Mouse (Mus musculus) stomach, embryonic 16.5 days (tissue): ENCODE data around the gene Amph. TPM values are rescaled to one million over a fixed set of nuclear protein-coding genes. Genes with fewer than 3 reads are reported as not detected.

Source experiments
- ATAC-seq: fragments of 200-750 bp; cut with Nextera tagmentation; 2 replicates; pipeline ENCODE4 v1.8.0; 2017; ENCODE audit warnings: moderate number of reproducible peaks, moderate TSS enrichment; ENCODE audit not compliant: insufficient read depth, low FRiP score
- H3K27ac ChIP-seq: fragments of 300-500 bp; sonication (generic); 2 replicates; pipeline ENCODE4 v1.5.1; 2014; ENCODE audit warnings: low read length
- H3K27me3 ChIP-seq: fragments of 300-500 bp; sonication (generic); 2 replicates; pipeline ENCODE4 v1.6.1; 2014; ENCODE audit warnings: low read length, control low read depth, mixed read lengths; ENCODE audit not compliant: control insufficient read depth, insufficient read depth
- H3K36me3 ChIP-seq: fragments of 300-500 bp; sonication (generic); 2 replicates; pipeline ENCODE4 v1.6.1; 2014; ENCODE audit warnings: low read length; ENCODE audit not compliant: control insufficient read depth, insufficient read depth
- H3K4me1 ChIP-seq: fragments of 300-500 bp; sonication (generic); 2 replicates; pipeline ENCODE4 v1.6.1; 2014; ENCODE audit warnings: low read length, control low read depth, mixed read lengths; ENCODE audit not compliant: control insufficient read depth, insufficient read depth
- H3K4me2 ChIP-seq: fragments of 300-500 bp; sonication (generic); 2 replicates; pipeline ENCODE4 v1.6.1; 2014; ENCODE audit warnings: low read depth, low read length, mixed read lengths
- H3K4me3 ChIP-seq: fragments of 300-500 bp; sonication (generic); replicated peaks from 2 replicates; pipeline ENCODE4 v1.5.1; 2014; ENCODE audit warnings: mild to moderate bottlenecking, low read length
- H3K9ac ChIP-seq: fragments of 300-500 bp; sonication (generic); 2 replicates; pipeline ENCODE4 v1.6.1; 2014; ENCODE audit warnings: low read length
- H3K9me3 ChIP-seq: fragments of 300-500 bp; sonication (generic); replicated peaks from 2 replicates; pipeline ENCODE4 v1.6.1; 2016; ENCODE audit warnings: low read length, control low read depth; ENCODE audit not compliant: control insufficient read depth
- WGBS: fragments of 180-500 bp; shearing (Covaris S2); extraction: QIAGEN DNeasy Blood & Tissue Kit; methylation state at CpG from one replicate; pipeline ENCODE4 v1.1.7; 2014; 5-methylcytosine and 5-hydroxymethylcytosine counted together
- polyA plus RNA-seq: library from polyadenylated mRNA; unstranded; fragments of >200 nt; fragmentation: Nextera tagmentation; extraction: Ambion mirVana; gene quantifications from 2 replicates; pipeline ENCODE4 v1.2.1, GENCODE M21; 2015

The Amph gene
- polyA plus RNA-seq, 1 experiment from 2014 or later, result 2.2 TPM

DNA sequence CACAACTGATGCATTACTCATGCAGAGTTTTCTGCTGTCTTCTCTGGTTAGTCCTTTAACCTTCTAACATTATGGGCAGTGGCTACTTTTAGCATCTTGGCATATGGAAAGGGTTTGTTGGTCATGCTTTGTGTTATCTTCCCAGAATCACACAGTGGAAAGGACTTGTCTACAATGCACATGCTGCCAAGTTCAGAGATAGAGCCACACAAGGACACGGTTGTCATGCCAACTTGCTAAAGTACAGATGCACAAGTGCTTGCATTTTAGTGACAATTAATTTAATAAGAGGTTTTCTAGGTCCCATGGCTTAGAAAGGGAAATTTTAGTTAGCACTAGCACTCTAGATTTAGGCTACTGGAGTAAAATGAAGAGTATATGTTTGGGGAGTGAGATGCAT, 104.1 kb downstream of the Amph start:
- Histone ChIP-seq H3K27ac (no peak overlapping the region), H3K27me3 (no peaks in the 10 kb centered on the region), H3K4me1 (no peaks in the 10 kb centered on the region), H3K4me3 (no peak overlapping the region), H3K9ac (no peak overlapping the region), H3K9me3 (no peaks in the 10 kb centered on the region), H3K4me2 (no peak overlapping the region), H3K36me3 (no peaks in the 10 kb centered on the region)
- 83% methylated on average over 1 of the region's 1 CpGs for WGBS
- no peak for ATAC-seq

DNA sequence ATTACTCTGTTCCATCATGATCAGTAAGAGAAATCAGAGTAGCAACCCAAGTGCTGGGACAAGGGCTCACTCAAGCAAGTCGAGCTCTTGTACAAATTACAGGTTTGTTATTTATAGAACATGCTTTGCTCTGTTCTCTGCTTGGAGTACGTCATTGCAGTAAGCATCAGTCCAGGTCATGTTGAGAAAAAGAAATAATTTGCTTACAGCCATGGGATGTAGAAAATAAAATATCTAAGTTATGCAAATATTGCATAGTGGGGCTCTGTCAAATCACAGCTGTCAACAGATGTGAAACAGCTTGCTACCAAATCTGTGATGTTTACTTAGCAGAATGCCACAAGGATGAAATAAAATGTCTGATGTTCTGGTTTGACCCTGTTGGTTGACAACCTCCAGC, 106.5 kb downstream of the Amph start:
- Histone ChIP-seq H3K36me3 (no peaks in the 10 kb centered on the region), H3K4me3 (no peak overlapping the region), H3K9me3 (no peaks in the 10 kb centered on the region), H3K9ac (no peak overlapping the region), H3K27me3 (no peaks in the 10 kb centered on the region), H3K4me2 (no peak overlapping the region), H3K27ac (no peak overlapping the region), H3K4me1 (no peaks in the 10 kb centered on the region)
- no peak for ATAC-seq
- WGBS, result 69% methylated on average over 2 of the region's 2 CpGs

DNA sequence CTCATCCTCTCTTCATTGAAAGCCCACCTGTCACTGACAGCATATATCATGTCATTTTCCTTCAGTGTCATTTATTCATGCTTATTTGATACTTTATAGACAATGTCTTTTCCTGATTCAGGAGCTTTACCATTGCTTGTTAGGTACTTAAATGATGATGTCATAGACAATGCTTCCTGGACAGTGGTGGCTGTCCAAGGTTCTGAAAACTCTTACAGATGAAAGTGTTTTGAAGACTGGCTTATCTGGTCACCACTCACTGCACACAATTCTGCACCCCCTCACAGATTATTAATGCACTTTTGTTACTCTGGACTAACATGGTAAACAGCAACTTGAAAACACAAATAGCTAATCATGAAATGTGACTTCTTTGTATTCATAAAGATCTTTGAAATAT, 124.3 kb downstream of the Amph start:
- no peaks in the 10 kb centered on the region for H3K36me3 ChIP-seq
- ATAC-seq, result no peak
- no peaks in the 10 kb centered on the region for H3K27me3 ChIP-seq

DNA sequence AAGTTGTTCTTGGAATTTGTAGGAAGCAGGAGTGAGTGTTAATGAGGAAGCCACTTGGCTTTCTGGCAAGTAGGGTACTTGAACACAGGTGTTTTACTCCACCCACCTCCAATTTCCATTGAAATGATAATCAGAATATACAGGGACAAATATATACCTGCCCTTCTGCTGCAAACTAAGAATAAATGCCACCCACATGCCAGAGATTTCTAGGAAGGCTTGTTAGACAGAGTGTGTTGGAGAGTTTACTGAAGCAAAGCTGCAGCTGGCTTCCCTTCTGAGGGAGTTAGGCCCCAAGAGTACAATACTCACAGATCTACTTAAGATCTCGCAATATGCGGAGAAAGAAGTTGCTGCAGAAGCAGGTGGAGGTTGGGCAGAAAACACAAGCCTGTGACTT, 129.4 kb downstream of the Amph start:
- H3K9ac ChIP-seq, result no peak overlapping the region
- H3K9me3 ChIP-seq, result no peaks in the 10 kb centered on the region
- no peaks in the 10 kb centered on the region for H3K36me3 ChIP-seq
- no peak overlapping the region for H3K4me3 ChIP-seq
- no peaks in the 10 kb centered on the region for H3K27me3 ChIP-seq
- 89% methylated on average over 2 of the region's 2 CpGs for WGBS
- no peak overlapping the region for H3K27ac ChIP-seq
- no peak for ATAC-seq
- no peak overlapping the region for H3K4me2 ChIP-seq
- H3K4me1 ChIP-seq, result no peaks in the 10 kb centered on the region

More for the DNA sequence above, 124.3 kb downstream of the Amph start:
- Histone ChIP-seq H3K4me1 (no peaks in the 10 kb centered on the region), H3K4me3 (no peak overlapping the region), H3K4me2 (no peak overlapping the region), H3K9me3 (no peaks in the 10 kb centered on the region), H3K9ac (no peak overlapping the region), H3K27ac (no peak overlapping the region)

DNA sequence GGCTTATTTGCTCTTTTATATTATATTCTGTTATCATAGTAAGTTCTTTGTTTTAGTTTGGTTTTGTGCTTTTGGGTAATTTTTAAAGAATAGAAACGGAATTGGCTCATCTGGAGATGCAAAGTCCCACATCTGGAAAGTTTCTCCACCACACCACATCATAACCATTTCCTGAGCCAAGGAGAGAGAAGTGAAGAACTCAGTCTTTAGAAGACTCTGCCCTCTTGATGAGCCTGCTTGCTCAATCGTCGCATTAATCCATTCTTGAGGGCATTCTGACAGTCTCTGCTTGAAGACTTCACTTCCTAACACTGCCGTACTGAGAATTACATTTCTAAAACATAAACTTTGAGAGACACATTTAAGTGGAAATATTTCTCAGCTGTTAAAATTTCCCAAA, 133.9 kb downstream of the Amph start:
- ATAC-seq, result no peak
- Histone ChIP-seq H3K4me1 (no peaks in the 10 kb centered on the region), H3K4me3 (no peak overlapping the region), H3K27ac (no peak overlapping the region), H3K27me3 (no peaks in the 10 kb centered on the region), H3K4me2 (no peak overlapping the region), H3K9ac (no peak overlapping the region), H3K36me3 (no peaks in the 10 kb centered on the region), H3K9me3 (no peaks in the 10 kb centered on the region)
- 80% methylated on average over 4 of the region's 4 CpGs for WGBS

DNA sequence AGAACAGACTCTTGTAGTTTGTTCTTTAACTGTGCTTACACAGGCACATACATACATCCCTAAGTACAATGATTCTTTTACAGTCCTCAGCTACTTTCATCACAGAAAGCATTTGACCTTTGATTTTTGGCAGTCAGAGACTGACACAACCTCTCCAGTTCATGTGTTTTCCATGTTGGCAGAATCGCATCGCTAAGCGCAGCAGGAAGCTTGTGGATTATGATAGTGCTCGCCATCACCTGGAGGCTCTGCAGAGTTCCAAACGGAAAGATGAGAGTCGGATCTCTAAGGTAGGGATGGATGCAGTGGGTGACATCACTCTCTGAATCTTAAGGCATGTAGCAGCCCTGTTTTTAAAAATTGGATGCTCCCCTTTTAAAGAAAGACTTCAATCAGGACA, 146.6 kb downstream of the Amph start:
- Histone ChIP-seq H3K4me1 (no peaks in the 10 kb centered on the region), H3K27ac (no peak overlapping the region), H3K4me2 (no peak overlapping the region), H3K27me3 (no peaks in the 10 kb centered on the region), H3K9ac (no peak overlapping the region), H3K4me3 (no peak overlapping the region), H3K9me3 (no peaks in the 10 kb centered on the region), H3K36me3 (no peaks in the 10 kb centered on the region)
- ATAC-seq, result no peak
- WGBS, result 87% methylated on average over 6 of the region's 6 CpGs

DNA sequence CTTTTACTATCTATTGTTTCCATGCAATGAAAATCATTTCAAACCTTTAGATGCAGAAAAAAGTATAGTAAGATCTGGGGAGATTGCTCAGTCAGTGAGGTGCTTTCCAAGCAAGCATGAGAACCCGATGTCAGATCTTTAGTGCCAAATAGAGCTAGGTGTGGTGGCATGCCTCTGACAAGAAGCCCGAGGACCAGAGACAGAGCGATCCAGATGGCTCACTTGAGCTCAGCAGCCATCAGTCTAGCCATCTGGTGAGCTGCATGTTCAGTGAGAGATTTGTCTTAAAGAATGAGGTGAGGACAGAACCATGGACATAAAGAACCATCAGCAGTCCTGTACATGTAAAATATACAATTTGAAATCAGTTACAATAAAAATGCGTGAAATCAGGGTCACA, 149.1 kb downstream of the Amph start:
- H3K4me2 ChIP-seq, result no peak overlapping the region

DNA sequence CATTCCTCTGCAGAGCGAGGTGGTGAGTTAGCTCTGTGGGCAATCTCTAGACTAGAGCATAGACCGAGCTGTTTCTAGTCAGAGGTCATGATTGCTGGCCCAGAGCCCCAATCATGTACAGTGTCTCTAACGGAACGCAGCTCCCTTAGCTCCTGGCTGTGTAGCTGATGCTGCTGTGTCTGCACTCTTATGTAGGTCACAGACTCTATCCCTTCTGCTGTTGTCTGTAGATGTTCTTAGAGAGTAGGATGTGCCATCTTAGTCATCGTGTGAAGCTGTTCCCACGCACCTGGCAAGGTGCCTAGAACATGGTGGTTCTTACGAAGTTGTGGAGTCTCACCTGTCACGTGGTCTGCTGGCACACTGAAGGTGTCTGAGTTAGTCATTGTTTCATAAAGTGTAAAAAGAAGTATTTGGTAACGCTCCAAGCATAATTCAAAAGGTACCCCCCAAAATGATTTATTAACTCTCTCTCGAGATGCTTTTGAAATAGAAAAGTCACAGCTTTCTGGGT, 153.9 kb downstream of the Amph start:
- Histone ChIP-seq H3K27me3 (no peaks in the 10 kb centered on the region), H3K9me3 (no peaks in the 10 kb centered on the region), H3K9ac (no peak overlapping the region), H3K4me1 (no peaks in the 10 kb centered on the region), H3K4me2 (no peak overlapping the region), H3K27ac (no peak overlapping the region), H3K4me3 (no peak overlapping the region), H3K36me3 (no peaks in the 10 kb centered on the region)
- WGBS, result 80% methylated on average over 10 of the region's 10 CpGs
- ATAC-seq, result no peak

More for the DNA sequence above, 149.1 kb downstream of the Amph start:
- Histone ChIP-seq H3K36me3 (no peaks in the 10 kb centered on the region), H3K27ac (no peak overlapping the region), H3K9me3 (no peaks in the 10 kb centered on the region), H3K4me3 (no peak overlapping the region), H3K4me1 (no peaks in the 10 kb centered on the region), H3K9ac (no peak overlapping the region), H3K27me3 (no peaks in the 10 kb centered on the region)
- 83% methylated on average over 4 of the region's 4 CpGs for WGBS
- ATAC-seq, result no peak

DNA sequence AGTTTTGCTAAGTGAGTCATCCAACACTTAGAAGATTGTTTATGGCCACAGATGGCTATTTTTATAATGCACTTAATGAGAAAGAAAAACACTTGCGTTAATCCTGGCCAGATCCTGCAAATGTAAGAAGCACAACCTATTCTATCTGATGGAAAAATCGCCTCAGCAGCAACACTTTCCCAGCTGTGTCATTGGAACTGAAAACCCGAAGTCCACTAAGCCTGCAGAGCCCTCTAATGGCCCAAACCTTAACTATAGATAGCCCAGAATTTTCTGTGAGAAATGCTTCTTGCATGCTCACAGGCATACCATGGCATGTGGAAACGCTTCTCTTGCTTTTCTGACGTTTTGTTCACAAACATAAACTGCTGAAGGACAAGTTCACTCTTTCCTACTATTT, 158.4 kb downstream of the Amph start:
- WGBS, result 41% methylated on average over 5 of the region's 5 CpGs
- H3K4me2 ChIP-seq, result no peak overlapping the region
- no peaks in the 10 kb centered on the region for H3K9me3 ChIP-seq
- H3K4me3 ChIP-seq, result no peak overlapping the region
- H3K4me1 ChIP-seq, result no peaks in the 10 kb centered on the region
- H3K36me3 ChIP-seq, result no peaks in the 10 kb centered on the region
- no peak overlapping the region for H3K9ac ChIP-seq
- no peak overlapping the region for H3K27ac ChIP-seq
- no peak for ATAC-seq
- H3K27me3 ChIP-seq, result no peaks in the 10 kb centered on the region

DNA sequence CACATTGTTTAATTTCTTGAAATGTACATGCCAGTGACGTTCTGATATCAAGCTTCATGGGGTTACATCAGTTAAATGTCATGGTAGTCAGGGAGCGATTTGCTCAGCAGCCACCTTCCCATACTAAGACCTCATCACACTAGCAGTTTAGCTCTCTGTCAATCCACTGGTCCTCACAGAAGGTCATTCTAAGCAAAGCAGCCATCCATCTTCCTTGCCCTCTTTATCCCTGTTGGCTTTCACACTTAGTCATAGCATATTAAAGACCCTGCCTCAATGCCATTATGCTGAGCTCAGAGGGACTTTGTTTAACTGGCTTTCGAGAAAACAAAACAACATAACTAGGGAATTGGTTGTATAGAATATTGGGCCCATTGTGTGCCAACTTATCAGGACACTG, 161.3 kb downstream of the Amph start:
- H3K27me3 ChIP-seq, result no peaks in the 10 kb centered on the region
- no peaks in the 10 kb centered on the region for H3K4me1 ChIP-seq
- no peak overlapping the region for H3K4me3 ChIP-seq
- H3K27ac ChIP-seq, result no peak overlapping the region
- H3K36me3 ChIP-seq, result no peaks in the 10 kb centered on the region
- no peak for ATAC-seq
- H3K9me3 ChIP-seq, result no peaks in the 10 kb centered on the region
- H3K9ac ChIP-seq, result no peak overlapping the region
- no peak overlapping the region for H3K4me2 ChIP-seq
- WGBS, result 53% methylated on average over 3 of the region's 3 CpGs
